Mouse (Mus musculus): ENCODE data around the gene Nfia. TPM values are rescaled to one million over a fixed set of nuclear protein-coding genes. Genes with fewer than 3 reads are reported as not detected.

Gene Nfia
- polyA plus RNA-seq, 1 experiment from 2014 or later: 42.0 TPM

- H3K36me3 ChIP-seq: peaks cover 8% of the 10 kb centered on the region
- H3K9ac ChIP-seq: no peak overlapping the region
- ATAC-seq (ENCODE audit: insufficient number of reproducible peaks, low FRiP score): no peak
- H3K4me3 ChIP-seq: no peak overlapping the region
- no peak overlapping the region for H3K4me2 ChIP-seq
- H3K27ac ChIP-seq (ENCODE audit: poor library complexity, severe bottlenecking): no peak overlapping the region
- no peaks in the 10 kb centered on the region for H3K9me3 ChIP-seq (replicated peaks)
- peaks cover 3% of the 10 kb centered on the region; the same call in 1 of the 2 replicates for H3K4me1 ChIP-seq (replicated peaks)
- no peaks in the 10 kb centered on the region for H3K27me3 ChIP-seq (replicated peaks)
- 29% methylated on average over 1 of the region's 1 CpGs for WGBS
Measured at GRCm38 (mm10) chr4:98061086-98061485, 288.6 kb downstream of the Nfia start.

- H3K4me3 ChIP-seq: no peak overlapping the region
- no peaks in the 10 kb centered on the region for H3K9me3 ChIP-seq (replicated peaks)
- no peak overlapping the region for H3K27ac ChIP-seq (ENCODE audit: poor library complexity, severe bottlenecking)
- no peak for ATAC-seq (ENCODE audit: insufficient number of reproducible peaks, low FRiP score)
- WGBS: 76% methylated on average over 3 of the region's 3 CpGs
- peaks cover 23% of the 10 kb centered on the region for H3K36me3 ChIP-seq
- no peaks in the 10 kb centered on the region for H3K27me3 ChIP-seq (replicated peaks)
- no peak overlapping the region for H3K9ac ChIP-seq
- H3K4me2 ChIP-seq: no peak overlapping the region
- H3K4me1 ChIP-seq (replicated peaks): peaks cover 3% of the 10 kb centered on the region; the same call in 1 of the 2 replicates
Measured at GRCm38 (mm10) chr4:98063280-98063679, 290.7 kb downstream of the Nfia start.

- ATAC-seq (ENCODE audit: insufficient number of reproducible peaks, low FRiP score): no peak
- peaks cover 7% of the 10 kb centered on the region; the same call in 1 of the 2 replicates for H3K36me3 ChIP-seq
- H3K27ac ChIP-seq (ENCODE audit: poor library complexity, severe bottlenecking): no peak overlapping the region
- no peaks in the 10 kb centered on the region for H3K9me3 ChIP-seq (replicated peaks)
- no peak overlapping the region for H3K4me3 ChIP-seq
- H3K4me2 ChIP-seq: no peak overlapping the region
- WGBS: 64% methylated on average over 7 of the region's 7 CpGs
- no peaks in the 10 kb centered on the region for H3K27me3 ChIP-seq (replicated peaks)
- H3K4me1 ChIP-seq (replicated peaks): peaks cover 29% of the 10 kb centered on the region
- H3K9ac ChIP-seq: no peak overlapping the region
Measured at GRCm38 (mm10) chr4:98076106-98076505, 303.6 kb downstream of the Nfia start.

- no peak overlapping the region for H3K4me3 ChIP-seq
- H3K27me3 ChIP-seq (replicated peaks): no peaks in the 10 kb centered on the region
- WGBS: 35% methylated on average over 7 of the region's 7 CpGs
- no peak for ATAC-seq (ENCODE audit: insufficient number of reproducible peaks, low FRiP score)
- H3K27ac ChIP-seq (ENCODE audit: poor library complexity, severe bottlenecking): no peak overlapping the region
- no peaks in the 10 kb centered on the region for H3K9me3 ChIP-seq (replicated peaks)
- peaks cover 7% of the 10 kb centered on the region; the same call in 1 of the 2 replicates for H3K36me3 ChIP-seq
- H3K9ac ChIP-seq: no peak overlapping the region
- H3K4me2 ChIP-seq: no peak overlapping the region
- H3K4me1 ChIP-seq (replicated peaks): peaks cover 34% of the 10 kb centered on the region
Measured at GRCm38 (mm10) chr4:98076624-98077023, 304.1 kb downstream of the Nfia start.

GRCm38 (mm10) chr4:98080586-98080985 is 308.1 kb downstream of the Nfia start:
- peaks cover 2% of the 10 kb centered on the region; the same call in 1 of the 2 replicates for H3K36me3 ChIP-seq
- WGBS: 49% methylated on average over 1 of the region's 1 CpGs
- no peak overlapping the region for H3K27ac ChIP-seq (ENCODE audit: poor library complexity, severe bottlenecking)
- no peak overlapping the region for H3K4me3 ChIP-seq
- no peak for ATAC-seq (ENCODE audit: insufficient number of reproducible peaks, low FRiP score)
- H3K27me3 ChIP-seq (replicated peaks): no peaks in the 10 kb centered on the region
- H3K9me3 ChIP-seq (replicated peaks): no peaks in the 10 kb centered on the region
- peaks cover 46% of the 10 kb centered on the region for H3K4me1 ChIP-seq (replicated peaks)
- no peak overlapping the region for H3K4me2 ChIP-seq
- no peak overlapping the region for H3K9ac ChIP-seq

- 48% methylated on average over 1 of the region's 1 CpGs for WGBS
- Histone ChIP-seq H3K9ac (no peak overlapping the region), H3K36me3 (peaks cover 7% of the 10 kb centered on the region; the same call in 1 of the 2 replicates), H3K4me1 (replicated peaks) (peaks cover 44% of the 10 kb centered on the region), H3K27me3 (replicated peaks) (no peaks in the 10 kb centered on the region), H3K27ac (ENCODE audit: poor library complexity, severe bottlenecking) (no peak overlapping the region), H3K4me2 (no peak overlapping the region), H3K4me3 (no peak overlapping the region), H3K9me3 (replicated peaks) (no peaks in the 10 kb centered on the region)
- no peak for ATAC-seq (ENCODE audit: insufficient number of reproducible peaks, low FRiP score)
Measured at GRCm38 (mm10) chr4:98081962-98082361, 309.4 kb downstream of the Nfia start.

- no peak overlapping the region for H3K4me2 ChIP-seq
- no peak overlapping the region for H3K4me3 ChIP-seq
- no peak overlapping the region for H3K9ac ChIP-seq
- no peaks in the 10 kb centered on the region for H3K27me3 ChIP-seq (replicated peaks)
- 0 out of 2 replicates have a peak, but pooled peaks cover 8% of the 10 kb centered on the region for H3K36me3 ChIP-seq
- peaks cover 44% of the 10 kb centered on the region for H3K4me1 ChIP-seq (replicated peaks)
- no peaks in the 10 kb centered on the region for H3K9me3 ChIP-seq (replicated peaks)
- H3K27ac ChIP-seq (ENCODE audit: poor library complexity, severe bottlenecking): no peak overlapping the region
- 43% methylated on average over 4 of the region's 4 CpGs for WGBS
- no peak for ATAC-seq (ENCODE audit: insufficient number of reproducible peaks, low FRiP score)
Measured at GRCm38 (mm10) chr4:98082512-98082911, 310.0 kb downstream of the Nfia start.

- 87% methylated on average over 6 of the region's 6 CpGs for WGBS
- H3K4me1 ChIP-seq (replicated peaks): peaks cover 43% of the 10 kb centered on the region
- H3K36me3 ChIP-seq: 0 out of 2 replicates have a peak, but pooled peaks cover 6% of the 10 kb centered on the region
- no peaks in the 10 kb centered on the region for H3K9me3 ChIP-seq (replicated peaks)
- no peak overlapping the region for H3K27ac ChIP-seq (ENCODE audit: poor library complexity, severe bottlenecking)
- no peak for ATAC-seq (ENCODE audit: insufficient number of reproducible peaks, low FRiP score)
- H3K27me3 ChIP-seq (replicated peaks): no peaks in the 10 kb centered on the region
- no peak overlapping the region for H3K4me3 ChIP-seq
- H3K4me2 ChIP-seq: no peak overlapping the region
- H3K9ac ChIP-seq: no peak overlapping the region
Measured at GRCm38 (mm10) chr4:98085060-98085459, 312.5 kb downstream of the Nfia start.

- Histone ChIP-seq H3K36me3 (0 out of 2 replicates have a peak, but pooled peaks cover 6% of the 10 kb centered on the region), H3K4me3 (no peak overlapping the region), H3K27ac (ENCODE audit: poor library complexity, severe bottlenecking) (no peak overlapping the region), H3K9ac (no peak overlapping the region), H3K27me3 (replicated peaks) (no peaks in the 10 kb centered on the region), H3K4me2 (no peak overlapping the region), H3K4me1 (replicated peaks) (peaks cover 47% of the 10 kb centered on the region), H3K9me3 (replicated peaks) (no peaks in the 10 kb centered on the region)
- no peak for ATAC-seq (ENCODE audit: insufficient number of reproducible peaks, low FRiP score)
- 63% methylated on average over 4 of the region's 4 CpGs for WGBS
Measured at GRCm38 (mm10) chr4:98086976-98087375, 314.4 kb downstream of the Nfia start.

- Histone ChIP-seq H3K4me3 (no peak overlapping the region), H3K27ac (ENCODE audit: poor library complexity, severe bottlenecking) (peak overlapping the region; percentile 90), H3K36me3 (peaks cover 6% of the 10 kb centered on the region; the same call in 1 of the 2 replicates), H3K4me2 (no peak overlapping the region), H3K9me3 (replicated peaks) (no peaks in the 10 kb centered on the region), H3K4me1 (replicated peaks) (peaks cover 61% of the 10 kb centered on the region), H3K9ac (no peak overlapping the region), H3K27me3 (replicated peaks) (no peaks in the 10 kb centered on the region)
- WGBS: 15% methylated on average over 6 of the region's 6 CpGs
- no peak for ATAC-seq (ENCODE audit: insufficient number of reproducible peaks, low FRiP score)
Measured at GRCm38 (mm10) chr4:98089985-98090384, 317.5 kb downstream of the Nfia start.

GRCm38 (mm10) chr4:98090586-98090985 is 318.1 kb downstream of the Nfia start:
- no peaks in the 10 kb centered on the region for H3K27me3 ChIP-seq (replicated peaks)
- no peak overlapping the region for H3K9ac ChIP-seq
- H3K36me3 ChIP-seq: peaks cover 6% of the 10 kb centered on the region; the same call in 1 of the 2 replicates
- 58% methylated on average over 3 of the region's 3 CpGs for WGBS
- no peak overlapping the region for H3K4me2 ChIP-seq
- H3K9me3 ChIP-seq (replicated peaks): no peaks in the 10 kb centered on the region
- H3K4me3 ChIP-seq: no peak overlapping the region
- H3K27ac ChIP-seq (ENCODE audit: poor library complexity, severe bottlenecking): peak overlapping the region; percentile 90
- H3K4me1 ChIP-seq (replicated peaks): peaks cover 56% of the 10 kb centered on the region
- ATAC-seq (ENCODE audit: insufficient number of reproducible peaks, low FRiP score): no peak

- Histone ChIP-seq H3K4me2 (no peak overlapping the region), H3K4me1 (replicated peaks) (peaks cover 53% of the 10 kb centered on the region)
- 29% methylated on average over 4 of the region's 4 CpGs for WGBS
Measured at GRCm38 (mm10) chr4:98091368-98091827, 318.9 kb downstream of the Nfia start.

More at GRCm38 (mm10) chr4:98091368-98091827, 318.9 kb downstream of the Nfia start:
- Histone ChIP-seq H3K36me3 (peaks cover 2% of the 10 kb centered on the region; the same call in 1 of the 2 replicates), H3K9me3 (replicated peaks) (no peaks in the 10 kb centered on the region), H3K27ac (ENCODE audit: poor library complexity, severe bottlenecking) (peak overlapping the region; percentile 90), H3K27me3 (replicated peaks) (no peaks in the 10 kb centered on the region), H3K9ac (peak overlapping the region; percentile 48), H3K4me3 (no peak overlapping the region)
- ATAC-seq (ENCODE audit: insufficient number of reproducible peaks, low FRiP score): peak; percentile 80

Data from heart, embryonic 12.5 days (tissue).